Mouse (Mus musculus) limb, embryonic 15.5 days (tissue): ENCODE measurements around the gene Gja3. TPM values are rescaled to one million over a fixed set of nuclear protein-coding genes. Genes with fewer than 3 reads are reported as not detected.

Source experiments
- ATAC-seq: fragments of 200-750 bp; cut with Nextera tagmentation; 2 replicates; pipeline ENCODE4 v1.8.0; 2017; ENCODE audit warnings: low read depth, moderate TSS enrichment; ENCODE audit not compliant: insufficient number of reproducible peaks, low FRiP score, low TSS enrichment
- H3K27ac ChIP-seq: fragments of 300-500 bp; sonication (generic); 2 replicates; pipeline ENCODE4 v1.5.1; 2015; ENCODE audit warnings: moderate library complexity, mild to moderate bottlenecking, inconsistent platforms
- H3K27me3 ChIP-seq: fragments of 300-500 bp; sonication (generic); 2 replicates; pipeline ENCODE4 v1.6.1; 2015; ENCODE audit warnings: inconsistent platforms
- H3K36me3 ChIP-seq: fragments of 300-500 bp; sonication (generic); 2 replicates; pipeline ENCODE4 v1.6.1; 2015; ENCODE audit warnings: inconsistent platforms
- H3K4me1 ChIP-seq: fragments of 300-500 bp; sonication (generic); 2 replicates; pipeline ENCODE4 v1.6.1; 2015; ENCODE audit warnings: inconsistent platforms
- H3K4me2 ChIP-seq: fragments of 300-500 bp; sonication (generic); 2 replicates; pipeline ENCODE4 v1.6.1; 2015; ENCODE audit warnings: mild to moderate bottlenecking, inconsistent platforms
- H3K4me3 ChIP-seq: fragments of 300-500 bp; sonication (generic); 2 replicates; pipeline ENCODE4 v1.5.1; 2015; ENCODE audit warnings: mild to moderate bottlenecking, inconsistent platforms
- H3K9ac ChIP-seq: fragments of 300-500 bp; sonication (generic); 2 replicates; pipeline ENCODE4 v1.6.1; 2015; ENCODE audit warnings: inconsistent platforms
- H3K9me3 ChIP-seq: fragments of 300-500 bp; sonication (generic); 2 replicates; pipeline ENCODE4 v1.6.1; 2016; ENCODE audit warnings: inconsistent platforms
- WGBS: fragments of 180-500 bp; shearing (Covaris S2); methylation state at CpG from one replicate; pipeline ENCODE4 v1.1.7; 2015; 5-methylcytosine and 5-hydroxymethylcytosine counted together
- polyA plus RNA-seq: library from polyadenylated mRNA; unstranded; fragments of >200 nt; fragmentation: Nextera tagmentation; extraction: Ambion mirVana; gene quantifications from 2 replicates; pipeline ENCODE4 v1.2.1, GENCODE M21; 2015

The Gja3 gene
- 5.6 and 14.7 TPM in 2 replicates for polyA plus RNA-seq

GRCm38 (mm10) chr14:57057563-57058321 lies at the start of gene Gja3:
Gja3 (minus strand) TSS chr14:57058100.
- peaks cover 13% of the 10 kb centered on the region for H3K4me1 ChIP-seq
- peaks cover 45% of the 10 kb centered on the region for H3K27me3 ChIP-seq
- no peaks in the 10 kb centered on the region for H3K36me3 ChIP-seq
- 0 out of 2 replicates have a peak within 1 kb of the TSS, but pooled peaks have one; percentile 14 for H3K9ac ChIP-seq
- H3K4me3 ChIP-seq = peak within 1 kb of the TSS; percentile 52
- no peak within 1 kb of the TSS for H3K27ac ChIP-seq
- H3K4me2 ChIP-seq = peak within 1 kb of the TSS; percentile 97
- under 1% methylated on average over 73 of the region's 79 CpGs for WGBS
- ATAC-seq = peak; percentile 56
- no peaks in the 10 kb centered on the region for H3K9me3 ChIP-seq

- WGBS = 66% methylated on average over 8 of the region's 8 CpGs
- H3K9ac ChIP-seq = no peak overlapping the region
- no peak overlapping the region for H3K4me3 ChIP-seq
- H3K27ac ChIP-seq = no peak overlapping the region
- H3K36me3 ChIP-seq = no peaks in the 10 kb centered on the region
- H3K4me1 ChIP-seq = peaks cover 20% of the 10 kb centered on the region
- no peaks in the 10 kb centered on the region for H3K9me3 ChIP-seq
- peaks cover 51% of the 10 kb centered on the region for H3K27me3 ChIP-seq
- ATAC-seq = no peak
- no peak overlapping the region for H3K4me2 ChIP-seq
These were observed 49.2 kb upstream of the Gja3 start for GRCm38 (mm10) chr14:57107091-57107490.

GRCm38 (mm10) chr14:57105721-57106120 lies 47.8 kb upstream of the Gja3 start:
- H3K4me1 ChIP-seq = peaks cover 20% of the 10 kb centered on the region
- H3K27me3 ChIP-seq = peaks cover 55% of the 10 kb centered on the region
- 41% methylated on average over 11 of the region's 11 CpGs for WGBS
- no peak overlapping the region for H3K9ac ChIP-seq
- 0 out of 2 replicates have a peak overlapping the region, but pooled peaks have one; percentile 100 for H3K4me2 ChIP-seq
- H3K27ac ChIP-seq = no peak overlapping the region
- ATAC-seq = no peak
- no peak overlapping the region for H3K4me3 ChIP-seq
- no peaks in the 10 kb centered on the region for H3K9me3 ChIP-seq
- H3K36me3 ChIP-seq = no peaks in the 10 kb centered on the region

GRCm38 (mm10) chr14:57105111-57105510 lies 47.2 kb upstream of the Gja3 start:
- 13% methylated on average over 14 of the region's 14 CpGs for WGBS
- no peak for ATAC-seq
- no peaks in the 10 kb centered on the region for H3K36me3 ChIP-seq
- peaks cover 20% of the 10 kb centered on the region for H3K4me1 ChIP-seq
- H3K9me3 ChIP-seq = no peaks in the 10 kb centered on the region
- H3K4me2 ChIP-seq = peak overlapping the region; percentile 100
- H3K9ac ChIP-seq = no peak overlapping the region
- peak overlapping the region; percentile 58; the same call in 1 of the 2 replicates for H3K4me3 ChIP-seq
- H3K27ac ChIP-seq = no peak overlapping the region
- H3K27me3 ChIP-seq = peaks cover 55% of the 10 kb centered on the region

- Histone ChIP-seq H3K4me3 (peak within 1 kb of the TSS; percentile 58), H3K9me3 (no peaks in the 10 kb centered on the region), H3K9ac (peak within 1 kb of the TSS; percentile 52), H3K36me3 (no peaks in the 10 kb centered on the region), H3K27me3 (peaks cover 55% of the 10 kb centered on the region), H3K27ac (peak within 1 kb of the TSS; percentile 67), H3K4me1 (peaks cover 24% of the 10 kb centered on the region), H3K4me2 (peak within 1 kb of the TSS; percentile 100)
- ATAC-seq = peak; percentile 41; the same call in 1 of the 2 replicates
- under 1% methylated on average over 95 of the region's 101 CpGs for WGBS
These were observed 46.5 kb upstream of the Gja3 start, which contains the start of gene Gjb2 for GRCm38 (mm10) chr14:57104106-57105023. Gjb2 (minus strand) TSS chr14:57104702.

- Histone ChIP-seq H3K27ac (peak overlapping the region; percentile 67), H3K27me3 (peaks cover 55% of the 10 kb centered on the region)
- ATAC-seq = no peak
These were observed 45.8 kb upstream of the Gja3 start for GRCm38 (mm10) chr14:57103711-57104105.

GRCm38 (mm10) chr14:57103121-57103520 lies 45.2 kb upstream of the Gja3 start:
- Histone ChIP-seq H3K9ac (no peak overlapping the region), H3K36me3 (no peaks in the 10 kb centered on the region), H3K27me3 (peaks cover 55% of the 10 kb centered on the region), H3K9me3 (no peaks in the 10 kb centered on the region), H3K4me1 (peaks cover 24% of the 10 kb centered on the region), H3K4me2 (peak overlapping the region; percentile 100; the same call in 1 of the 2 replicates), H3K27ac (0 out of 2 replicates have a peak overlapping the region, but pooled peaks have one; percentile 67), H3K4me3 (peak overlapping the region; percentile 58)
- no peak for ATAC-seq
- WGBS = 56% methylated on average over 6 of the region's 6 CpGs

More at GRCm38 (mm10) chr14:57103711-57104105, 45.8 kb upstream of the Gja3 start:
- Histone ChIP-seq H3K9ac (peak overlapping the region; percentile 52), H3K4me1 (peaks cover 24% of the 10 kb centered on the region), H3K4me3 (peak overlapping the region; percentile 58), H3K4me2 (peak overlapping the region; percentile 100), H3K9me3 (no peaks in the 10 kb centered on the region), H3K36me3 (no peaks in the 10 kb centered on the region)
- 3% methylated on average over 22 of the region's 22 CpGs for WGBS

- no peaks in the 10 kb centered on the region for H3K36me3 ChIP-seq
- peaks cover 43% of the 10 kb centered on the region for H3K27me3 ChIP-seq
- peak overlapping the region; percentile 58 for H3K4me3 ChIP-seq
- H3K4me2 ChIP-seq = peak overlapping the region; percentile 26; the same call in 1 of the 2 replicates
- H3K27ac ChIP-seq = no peak overlapping the region
- 69% methylated on average over 7 of the region's 7 CpGs for WGBS
- no peak overlapping the region for H3K9ac ChIP-seq
- ATAC-seq = no peak
- peaks cover 24% of the 10 kb centered on the region for H3K4me1 ChIP-seq
- no peaks in the 10 kb centered on the region for H3K9me3 ChIP-seq
These were observed 43.7 kb upstream of the Gja3 start for GRCm38 (mm10) chr14:57101623-57102022.

- H3K27me3 ChIP-seq = no peaks in the 10 kb centered on the region
- no peaks in the 10 kb centered on the region for H3K36me3 ChIP-seq
- H3K9me3 ChIP-seq = no peaks in the 10 kb centered on the region
- H3K9ac ChIP-seq = no peak overlapping the region
- 69% methylated on average over 4 of the region's 4 CpGs for WGBS
- no peak overlapping the region for H3K27ac ChIP-seq
- no peak overlapping the region for H3K4me3 ChIP-seq
- H3K4me2 ChIP-seq = no peak overlapping the region
- ATAC-seq = no peak
- H3K4me1 ChIP-seq = peaks cover 4% of the 10 kb centered on the region
These were observed 38.0 kb upstream of the Gja3 start for GRCm38 (mm10) chr14:57095855-57096254.

- Histone ChIP-seq H3K4me2 (no peak overlapping the region), H3K4me1 (no peaks in the 10 kb centered on the region)
- WGBS = 11% methylated on average over 8 of the region's 8 CpGs
These were observed 35.1 kb upstream of the Gja3 start for GRCm38 (mm10) chr14:57093029-57093428.

GRCm38 (mm10) chr14:57090001-57090400 lies 32.1 kb upstream of the Gja3 start:
- Histone ChIP-seq H3K4me3 (no peak overlapping the region), H3K36me3 (no peaks in the 10 kb centered on the region), H3K27me3 (no peaks in the 10 kb centered on the region), H3K9ac (no peak overlapping the region), H3K4me2 (no peak overlapping the region), H3K27ac (no peak overlapping the region), H3K4me1 (no peaks in the 10 kb centered on the region), H3K9me3 (no peaks in the 10 kb centered on the region)
- 60% methylated on average over 2 of the region's 2 CpGs for WGBS
- ATAC-seq = no peak

More at GRCm38 (mm10) chr14:57093029-57093428, 35.1 kb upstream of the Gja3 start:
- Histone ChIP-seq H3K9ac (no peak overlapping the region), H3K4me3 (no peak overlapping the region), H3K27ac (no peak overlapping the region), H3K36me3 (no peaks in the 10 kb centered on the region), H3K27me3 (no peaks in the 10 kb centered on the region), H3K9me3 (no peaks in the 10 kb centered on the region)
- ATAC-seq = no peak
